Mouse (Mus musculus) CD8-positive naive resting alpha-beta T cell, adult 2 months (primary cell): ENCODE results near the gene Efhc1.

Source experiments
- DNase-seq, 2 experiments: peaks; one replicate each; pipeline ENCODE4 v3.0.0; 2022; ENCODE audit warnings: low read depth in 2 of 2, low spot score in 2 of 2

Gene Efhc1

DNA sequence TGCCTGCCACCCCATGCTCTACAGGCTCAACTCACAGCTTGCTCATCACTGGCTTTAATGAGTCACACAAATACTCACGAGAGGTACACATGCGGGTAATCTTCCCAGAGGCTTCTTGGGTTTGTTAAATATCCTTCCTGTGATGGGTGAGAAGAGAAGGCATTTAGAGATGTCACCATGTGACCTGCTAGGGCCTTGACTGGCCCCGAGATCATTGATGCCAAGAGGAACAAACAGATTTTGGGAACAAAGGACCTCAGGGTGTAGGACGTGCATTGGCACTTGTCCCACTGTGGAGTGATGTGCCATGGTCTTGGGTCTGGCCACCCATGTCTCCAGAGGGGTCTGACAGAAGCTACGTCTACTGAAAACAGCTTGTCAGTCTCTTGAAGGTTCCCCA, 55.3 kb downstream of the Efhc1 start:
- no peak for DNase-seq

DNA sequence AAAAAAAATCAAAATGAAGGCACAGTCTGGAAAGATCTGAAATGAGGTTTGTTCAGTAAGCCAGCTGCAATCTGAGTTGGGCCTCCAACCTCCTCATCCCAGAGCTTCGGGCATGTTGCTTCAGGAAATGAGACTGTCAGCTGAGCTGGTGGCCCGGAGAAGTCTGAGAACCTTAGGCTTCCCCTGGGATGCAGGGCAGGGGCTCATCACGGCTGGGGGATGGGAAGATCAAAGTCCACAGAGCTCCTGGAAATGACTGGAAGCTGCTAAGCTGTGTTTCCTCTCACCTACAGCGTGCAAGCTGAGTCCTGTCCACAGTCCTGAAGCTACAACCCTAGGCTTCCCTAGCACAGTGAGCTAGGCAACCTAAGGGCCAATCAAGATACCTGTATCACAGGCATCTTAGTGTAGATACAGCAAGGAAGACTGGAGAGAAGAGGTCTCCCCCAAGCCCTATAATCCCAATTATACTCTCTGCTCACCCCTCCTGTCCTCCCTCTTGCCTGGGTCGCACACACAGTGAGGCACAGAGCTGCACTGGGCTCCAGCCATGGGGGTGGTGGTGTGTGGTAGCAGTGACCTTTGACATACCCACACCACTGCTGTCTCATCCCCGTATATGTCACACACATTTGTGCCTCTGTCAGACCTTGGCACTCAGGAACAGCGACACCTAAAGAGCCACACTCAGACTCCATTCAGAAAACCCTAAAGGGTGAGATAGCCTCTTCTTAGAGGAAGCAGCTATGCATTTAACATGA, 56.7 kb downstream of the Efhc1 start:
- DNase-seq = no peak

DNA sequence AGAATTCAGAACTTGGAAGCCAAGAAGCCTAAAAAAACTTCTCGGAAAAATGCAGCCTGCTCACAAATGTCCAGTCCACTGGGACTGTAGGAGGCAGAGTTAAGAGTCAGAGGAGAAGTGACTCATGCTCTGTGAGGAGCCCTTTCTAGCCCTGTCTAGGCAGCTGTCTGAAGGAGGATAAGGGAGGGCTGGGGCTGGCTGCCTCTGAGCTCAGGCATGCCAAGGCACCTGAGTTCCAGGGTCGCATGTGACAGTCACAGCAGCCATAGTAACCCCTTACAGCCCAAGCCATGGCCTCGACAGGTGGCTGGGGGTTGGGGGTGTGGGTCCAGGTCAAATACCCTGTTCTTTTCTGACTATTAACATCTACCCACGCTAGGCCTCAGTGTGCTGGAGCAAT, 57.5 kb downstream of the Efhc1 start:
- DNase-seq = no peak

DNA sequence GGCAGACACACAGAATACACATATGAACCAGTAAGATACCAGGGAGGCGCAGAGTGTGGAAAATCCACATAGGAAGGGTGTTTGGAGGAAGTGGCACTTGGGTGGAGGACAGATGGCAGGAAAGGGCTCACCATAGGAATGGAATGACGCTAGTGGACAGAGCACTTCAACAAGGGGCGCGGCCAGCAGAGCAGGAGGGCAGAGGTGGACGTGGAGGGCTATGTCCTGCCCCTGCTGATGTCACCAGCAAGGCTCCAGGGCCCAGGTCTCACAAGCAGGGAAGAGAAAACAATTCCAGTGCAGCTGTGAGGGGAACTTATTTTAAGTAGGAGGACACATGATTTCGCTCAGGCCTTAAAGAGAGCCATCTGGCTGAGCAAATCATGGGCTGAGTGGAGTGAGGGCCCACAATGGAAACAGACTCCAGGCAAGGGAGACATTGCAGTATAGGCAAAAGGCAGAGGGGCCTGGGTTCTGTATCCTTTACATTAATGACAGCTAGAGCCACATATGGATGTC, 58.9 kb downstream of the Efhc1 start:
- no peak for DNase-seq

DNA sequence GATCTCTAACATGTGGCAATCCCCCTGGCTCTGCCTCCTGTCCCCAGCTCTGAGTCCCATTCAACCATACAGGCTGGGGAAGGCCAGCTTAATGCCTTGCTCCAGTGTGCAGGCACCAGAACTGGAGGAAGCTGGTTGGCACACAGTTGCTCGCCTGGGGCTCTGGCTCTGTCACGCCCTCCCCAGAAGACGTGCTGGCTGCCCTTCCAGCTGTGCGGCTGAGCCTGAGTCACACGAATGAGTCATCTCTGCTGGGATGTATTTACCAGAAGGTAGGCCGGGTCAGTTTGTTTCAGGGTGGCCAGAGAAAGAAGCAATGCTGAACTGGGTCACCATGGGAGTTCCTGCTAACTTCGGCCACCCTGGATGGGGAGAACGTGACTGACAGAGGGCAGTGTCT, 63.0 kb downstream of the Efhc1 start:
- no peak for DNase-seq

DNA sequence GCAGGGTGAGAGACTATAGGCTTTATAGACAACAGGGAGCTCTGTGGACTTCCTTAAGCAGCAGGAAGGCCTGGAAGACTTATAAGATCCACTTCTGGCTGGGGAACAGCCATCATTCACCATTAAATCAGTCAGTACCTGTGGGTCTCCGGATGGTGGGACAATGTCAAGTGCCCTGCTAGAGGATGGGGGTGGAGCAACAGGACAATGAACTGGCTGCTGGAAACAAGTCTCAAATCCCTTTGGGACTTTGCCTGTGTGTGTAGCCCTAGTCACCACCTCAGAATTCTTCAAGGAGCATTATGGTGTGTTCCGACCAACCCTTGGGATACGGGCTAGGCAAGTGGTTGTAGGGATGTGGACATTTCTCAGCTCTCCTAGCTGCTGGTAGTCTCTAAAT, 71.7 kb downstream of the Efhc1 start:
- no peak for DNase-seq

DNA sequence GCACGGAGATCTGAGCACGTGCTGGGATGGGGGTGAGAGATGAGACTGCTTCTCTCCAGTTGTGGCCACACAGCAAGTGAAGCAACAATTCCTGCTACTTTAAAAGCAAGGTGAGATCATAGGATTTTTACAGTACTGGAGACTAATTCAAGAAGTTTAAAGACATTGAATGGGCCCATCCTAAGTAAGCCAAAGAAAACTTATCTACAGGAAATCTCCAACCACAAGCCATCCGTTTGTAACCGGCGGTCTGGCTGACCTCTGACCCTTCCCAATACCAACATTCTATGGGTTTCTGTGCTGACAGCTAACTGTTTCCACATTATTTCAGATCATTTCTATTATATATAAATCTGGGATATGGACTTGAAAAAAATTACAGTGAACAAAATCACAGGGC, 73.8 kb downstream of the Efhc1 start:
- no peak for DNase-seq

DNA sequence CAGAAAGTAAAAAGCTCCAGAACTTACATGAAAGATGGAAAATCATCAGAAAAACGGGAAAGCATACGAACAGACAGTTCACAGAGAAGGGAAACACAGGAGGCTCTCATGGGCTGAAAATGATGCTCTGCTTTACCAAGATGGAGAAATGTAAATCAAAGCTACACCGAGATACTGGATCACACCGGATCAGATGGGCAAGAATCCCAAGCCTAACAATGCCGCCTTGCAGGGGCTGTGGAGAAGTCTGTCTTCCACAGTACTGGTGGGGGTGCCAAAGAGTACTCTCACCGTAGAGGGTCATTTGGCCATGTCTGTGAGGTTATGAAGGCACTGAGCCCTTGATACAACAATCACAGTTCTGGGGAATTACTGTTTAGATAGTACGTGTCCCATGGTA, 75.1 kb downstream of the Efhc1 start:
- no peak for DNase-seq

DNA sequence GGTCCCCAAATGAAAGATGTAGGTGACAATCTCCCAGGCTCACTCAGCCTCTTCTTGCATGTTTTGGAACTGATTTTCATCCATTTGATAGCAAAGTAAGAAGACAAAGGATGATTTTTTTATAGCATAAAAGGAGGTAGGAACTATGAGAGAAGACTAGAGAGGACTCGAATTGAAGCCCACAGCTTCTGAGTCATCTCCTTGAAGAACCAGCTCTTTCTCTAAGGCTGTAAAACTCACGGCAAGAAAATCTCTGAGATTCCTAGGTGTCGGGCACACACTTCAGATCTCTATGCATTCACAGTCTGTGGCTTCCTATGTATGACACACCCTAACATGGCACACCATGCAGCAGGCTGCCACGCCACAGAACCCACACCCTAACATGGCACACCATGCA, 77.6 kb downstream of the Efhc1 start:
- DNase-seq = no peak

DNA sequence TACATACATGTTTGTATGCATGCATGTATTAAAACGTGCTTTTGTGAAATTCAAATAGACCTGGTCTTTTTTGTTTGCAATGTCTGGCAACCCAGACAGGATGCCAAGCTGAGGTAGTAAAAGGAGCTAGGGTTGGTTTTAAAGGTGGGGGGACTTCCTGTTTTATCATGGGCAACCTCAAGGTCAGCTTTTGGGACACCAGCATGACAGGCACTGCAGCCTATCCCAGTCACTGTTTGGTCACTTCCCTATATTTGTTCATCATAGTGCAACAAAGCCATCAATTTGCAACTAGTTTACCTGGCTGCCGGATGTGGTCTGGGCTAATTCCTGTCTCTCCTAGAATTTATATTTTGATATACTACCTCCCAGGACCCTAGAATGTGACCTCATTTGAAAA, 80.2 kb downstream of the Efhc1 start:
- no peak for DNase-seq

DNA sequence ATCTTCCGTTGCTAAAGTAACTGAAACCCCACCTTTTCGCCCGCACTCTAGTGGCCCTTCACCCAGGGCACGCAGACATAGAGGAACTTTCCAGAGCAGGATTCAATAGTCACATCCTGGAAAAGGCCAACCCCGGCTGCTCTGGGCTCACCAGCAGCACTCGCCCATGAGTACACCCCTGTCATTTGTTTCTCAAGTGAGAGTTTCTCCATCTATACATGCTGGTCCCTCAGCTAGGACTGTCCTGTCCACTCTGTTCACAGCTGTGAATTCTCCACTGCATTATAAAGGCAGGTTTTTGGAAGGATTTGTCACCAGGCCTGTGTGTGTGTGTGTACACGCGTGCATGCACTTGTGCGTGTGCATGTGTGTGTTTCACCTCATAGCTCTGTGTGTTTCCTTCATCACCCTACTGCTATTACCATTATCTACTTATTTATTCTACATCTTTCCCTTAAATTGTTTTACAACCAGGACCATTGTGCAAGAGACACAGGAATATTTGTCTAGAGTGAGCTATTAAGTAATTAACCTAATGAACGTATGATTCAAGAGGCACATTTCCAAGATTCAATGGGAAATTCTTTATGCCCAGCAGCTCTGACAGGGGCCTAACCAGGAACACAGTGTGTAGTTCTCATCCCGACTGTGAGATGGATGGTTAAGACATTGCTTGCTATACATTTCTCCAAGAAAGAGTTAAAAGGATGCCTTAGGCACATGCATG, 81.8 kb downstream of the Efhc1 start:
- no peak for DNase-seq

DNA sequence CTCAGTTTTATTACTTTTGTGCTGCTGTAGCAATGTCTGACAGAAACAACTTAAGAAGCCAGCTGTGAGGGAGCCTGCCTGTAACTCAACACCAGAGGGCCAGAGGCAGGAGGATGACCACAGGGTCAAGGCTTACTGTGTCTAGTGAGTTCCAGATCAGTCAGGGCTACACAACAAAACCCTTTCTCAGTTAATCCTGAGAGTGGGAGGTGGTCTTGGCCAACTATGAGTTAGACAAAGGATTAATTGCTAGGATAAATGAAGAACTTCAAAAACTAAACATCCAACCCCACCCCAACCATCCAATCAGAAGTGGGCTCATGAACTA, 82.3 kb downstream of the Efhc1 start:
- no peak for DNase-seq

DNA sequence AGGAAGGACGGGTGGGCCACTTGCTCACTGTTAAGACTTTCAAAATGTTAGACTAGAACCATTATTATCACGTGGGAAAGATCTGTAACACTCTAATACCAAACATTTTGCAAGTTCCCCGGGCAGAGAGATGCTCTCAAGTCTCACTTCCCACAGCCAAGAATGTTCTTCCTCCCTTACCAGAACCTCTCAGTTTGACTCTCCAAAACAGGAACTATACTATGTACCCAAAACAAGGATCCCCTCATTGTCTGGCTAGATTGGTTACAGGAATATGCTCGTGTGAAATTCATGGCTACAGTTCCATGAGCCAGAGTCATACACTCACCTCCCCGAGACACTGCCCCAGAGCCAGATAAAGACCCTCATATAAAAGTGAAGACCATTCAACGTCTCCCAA, 84.5 kb downstream of the Efhc1 start:
- DNase-seq = no peak

DNA sequence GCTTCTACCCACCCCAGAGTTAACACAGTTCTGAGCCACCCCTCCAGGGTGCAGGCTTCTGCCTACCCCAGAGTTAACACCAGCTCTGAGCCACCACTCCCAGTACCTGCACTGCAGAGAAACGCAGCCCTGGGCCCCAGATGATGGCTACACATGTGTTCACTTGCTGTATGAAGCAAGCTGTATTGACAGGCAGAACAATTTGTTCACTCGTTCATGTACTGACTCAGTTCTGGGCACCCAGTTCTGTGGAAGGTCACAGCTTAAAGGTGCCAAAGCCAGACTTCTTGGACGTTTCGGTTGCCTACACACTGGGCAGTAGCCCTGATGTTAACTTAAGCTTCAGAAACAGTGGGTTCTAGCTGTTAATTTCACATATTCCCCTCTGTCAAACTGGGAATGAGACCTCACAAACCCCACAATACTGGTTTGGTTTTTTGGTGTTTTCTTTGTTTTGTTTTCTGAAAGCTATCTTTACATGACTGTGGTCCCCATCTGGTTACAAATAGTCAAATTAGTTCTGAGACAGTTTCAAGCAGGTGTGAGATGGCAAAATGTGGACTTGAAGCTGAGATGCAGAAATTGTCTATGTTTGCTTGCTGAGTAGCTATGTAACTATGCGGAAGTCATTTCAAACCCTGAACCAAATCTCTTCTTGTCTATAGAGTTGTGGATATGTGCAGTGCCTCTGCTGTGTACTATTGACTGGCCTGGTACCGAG, 86.6 kb downstream of the Efhc1 start:
- no peak for DNase-seq

DNA sequence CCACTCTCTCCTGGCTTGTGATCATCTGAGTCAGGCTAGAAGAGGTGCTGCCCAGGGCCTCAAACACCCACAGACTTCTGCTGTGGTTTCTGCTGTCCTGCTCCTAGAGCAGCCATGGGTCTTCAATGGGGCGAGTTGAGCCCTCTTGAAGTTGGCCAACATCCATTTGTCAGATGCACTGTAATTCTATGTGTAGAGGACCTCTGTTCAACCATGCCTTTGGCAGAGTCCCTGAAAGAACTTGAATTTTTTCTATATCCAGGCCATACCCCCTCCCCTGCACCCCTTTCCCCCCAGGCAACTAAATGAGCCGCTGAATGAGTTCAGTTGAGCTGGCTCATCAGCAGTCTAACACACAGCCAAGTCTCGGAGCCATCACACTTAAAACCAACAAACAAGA, 88.1 kb downstream of the Efhc1 start:
- no peak for DNase-seq

DNA sequence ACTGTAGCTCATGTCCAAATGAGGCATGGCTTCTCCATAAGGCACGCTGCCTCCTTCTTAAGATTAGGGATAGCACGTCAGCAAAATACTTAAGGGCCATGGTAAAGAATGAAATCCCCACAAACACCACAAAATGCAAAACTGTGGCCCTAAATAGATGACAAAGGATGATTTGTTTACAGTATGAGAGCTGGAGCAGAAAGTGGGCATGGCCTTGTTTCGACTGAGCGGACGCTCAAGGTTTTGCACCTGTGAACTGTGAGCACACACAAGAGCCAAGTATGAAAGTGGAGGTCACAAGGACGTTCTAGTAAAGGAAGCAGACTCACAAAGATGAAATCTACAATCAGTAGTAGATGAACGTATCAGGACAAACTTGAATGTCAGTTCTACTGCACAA, 88.7 kb downstream of the Efhc1 start:
- DNase-seq = no peak
